Mouse (Mus musculus) MN1 (cell line): ENCODE data around the gene Hadh.

Experiments used
- DNase-seq: peaks from one replicate; pipeline ENCODE4 v3.0.0-alpha.2; 2016; ENCODE audit warnings: low spot score

Gene Hadh

GRCm38 (mm10) chr3:131270381-131270780 lies 1.5 kb downstream of the Hadh start:
- DNase-seq: no peak

GRCm38 (mm10) chr3:131266366-131267050 lies 5.4 kb downstream of the Hadh start:
- no peak for DNase-seq

DNA sequence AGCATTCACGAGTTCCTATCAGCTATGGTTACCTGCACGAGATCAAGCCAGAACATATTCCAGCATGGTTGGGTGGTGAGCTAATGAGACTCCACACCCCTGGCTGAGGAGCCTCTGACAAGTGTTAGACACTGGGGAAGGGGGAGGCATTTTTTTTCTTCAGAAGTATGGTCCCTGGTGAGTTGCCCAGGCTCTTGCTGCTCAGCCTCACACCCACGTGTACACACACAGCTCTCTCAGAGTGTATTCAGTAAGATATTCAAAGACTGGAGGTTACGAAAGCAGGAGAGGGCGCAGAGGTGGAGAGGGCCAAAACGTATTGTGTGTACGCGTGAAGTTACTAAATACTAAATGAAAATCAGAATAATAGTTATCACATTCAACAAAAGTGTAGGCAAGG lies 6.4 kb downstream of the Hadh start:
- DNase-seq: no peak

DNA sequence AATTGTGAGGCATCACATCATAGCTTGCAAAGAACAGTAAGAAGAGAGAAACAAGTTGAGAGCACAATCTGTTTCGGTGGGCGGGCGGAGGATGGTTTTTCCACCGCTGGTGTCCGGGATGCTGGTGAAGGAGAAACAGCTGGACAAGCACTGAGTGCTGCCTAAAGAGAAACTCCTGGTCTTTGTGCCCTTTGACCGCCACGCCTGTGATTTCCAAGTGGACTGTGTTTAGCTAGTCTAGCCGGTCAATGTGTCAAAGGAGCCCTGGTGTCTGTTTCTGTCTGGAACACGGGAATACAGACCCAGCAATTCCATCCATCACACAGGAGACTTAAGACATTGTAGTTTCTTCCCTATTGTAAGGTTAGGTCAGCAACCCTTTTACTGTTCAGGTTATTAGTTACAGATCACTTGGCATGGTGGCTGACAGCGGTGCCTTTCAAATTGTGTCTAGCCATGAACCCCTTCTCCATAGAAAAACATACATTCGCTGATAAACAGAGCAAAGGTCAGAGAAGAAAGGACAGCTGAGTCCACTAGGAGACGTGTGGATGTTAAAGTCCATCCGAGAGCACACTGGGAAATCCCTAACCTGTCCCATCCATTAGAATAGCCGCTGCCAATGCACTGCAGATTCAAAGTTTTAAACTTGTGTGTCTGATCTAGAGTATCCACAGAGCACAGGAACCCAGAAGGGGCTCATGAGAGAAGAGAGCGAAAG lies 8.0 kb downstream of the Hadh start:
- no peak for DNase-seq

- no peak for DNase-seq
These were observed 11.5 kb downstream of the Hadh start for GRCm38 (mm10) chr3:131260418-131260817.

GRCm38 (mm10) chr3:131259392-131259965 lies 12.4 kb downstream of the Hadh start:
- no peak for DNase-seq

DNA sequence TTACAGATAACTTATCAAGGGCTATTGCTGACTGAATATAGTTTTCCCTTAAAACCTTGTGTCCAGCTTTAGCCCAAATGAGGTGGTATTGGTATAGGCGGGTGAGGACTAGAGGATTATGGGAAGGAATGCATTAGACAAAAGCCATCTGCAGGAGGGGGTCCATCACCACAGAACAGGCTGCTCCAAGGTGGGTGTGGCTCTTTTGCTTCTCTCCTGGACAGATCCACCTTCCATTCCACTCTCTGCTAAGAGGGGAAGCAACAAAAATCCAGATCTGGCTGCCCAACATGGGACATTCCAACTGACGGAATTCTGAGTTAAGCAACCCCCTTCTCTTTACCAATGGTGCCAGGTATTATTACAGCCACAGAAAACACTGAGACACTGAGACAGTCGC lies 13.0 kb downstream of the Hadh start:
- no peak for DNase-seq

DNA sequence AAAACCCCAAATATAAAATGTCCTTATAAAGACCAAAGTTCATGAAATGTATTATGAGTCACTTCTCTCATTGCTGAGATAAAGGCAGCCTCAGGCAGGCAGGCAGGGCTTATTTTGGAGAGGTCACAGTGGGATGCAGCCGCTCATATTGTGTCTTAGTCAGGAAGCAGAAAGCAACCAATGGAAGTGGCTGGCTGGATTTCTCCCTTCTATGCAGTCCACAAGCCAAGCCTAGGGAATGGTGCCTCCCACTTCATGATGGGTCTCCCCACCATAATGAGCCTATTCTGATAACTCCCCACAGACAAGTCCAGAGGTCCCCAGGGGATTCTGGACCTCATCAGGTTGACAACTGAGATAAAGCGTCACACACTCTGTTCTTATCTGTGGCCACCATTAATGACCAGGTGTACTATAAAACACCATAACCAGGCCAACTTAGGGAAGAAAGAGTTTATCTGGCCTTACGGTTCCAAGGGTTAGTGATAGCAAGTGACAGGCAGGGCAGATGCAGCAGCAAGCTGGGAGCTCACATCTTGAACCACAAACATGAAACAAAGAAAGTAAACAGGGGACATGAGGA lies 16.4 kb downstream of the Hadh start:
- no peak for DNase-seq

GRCm38 (mm10) chr3:131254991-131255390 lies 16.9 kb downstream of the Hadh start:
- no peak for DNase-seq

DNA sequence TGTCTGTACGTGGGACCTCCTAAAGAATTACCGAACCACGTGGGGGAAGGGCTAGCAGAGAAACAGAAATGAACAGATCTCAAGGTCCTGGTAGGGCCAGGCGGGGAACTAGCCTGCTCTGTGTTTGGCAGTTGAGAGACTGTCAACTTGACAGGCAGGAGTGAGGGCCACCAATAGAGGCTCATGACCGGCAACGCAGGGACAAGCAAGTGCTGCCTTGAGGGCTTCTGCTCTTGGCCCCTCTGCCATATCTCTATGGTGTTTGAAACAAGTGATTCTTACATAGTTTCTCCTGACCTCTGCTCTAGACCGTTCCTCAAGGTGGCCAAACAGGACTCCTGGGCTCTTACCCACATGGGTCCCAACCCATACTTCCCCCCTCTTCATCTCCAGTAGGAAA lies 20.3 kb downstream of the Hadh start:
- no peak for DNase-seq

DNA sequence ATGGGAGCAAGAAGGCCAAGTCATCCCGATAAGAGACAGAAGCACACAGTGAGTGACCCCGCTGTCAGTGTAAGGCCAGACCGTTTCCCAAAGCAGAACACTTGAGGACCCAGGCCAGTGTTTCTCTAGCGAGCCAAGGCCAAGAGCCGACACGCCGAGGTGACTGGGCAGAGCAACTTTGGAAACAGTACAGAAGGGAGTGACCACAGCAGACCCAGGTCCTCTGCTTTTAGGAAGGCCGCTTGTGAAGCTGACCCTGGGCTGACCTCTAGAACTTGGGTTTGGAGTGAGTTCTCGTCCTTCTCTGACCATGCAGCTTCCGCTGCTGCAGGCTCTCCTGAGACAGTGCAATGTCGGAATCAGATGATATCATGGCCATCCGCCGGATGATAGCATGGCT lies 20.9 kb downstream of the Hadh start:
- no peak for DNase-seq

DNA sequence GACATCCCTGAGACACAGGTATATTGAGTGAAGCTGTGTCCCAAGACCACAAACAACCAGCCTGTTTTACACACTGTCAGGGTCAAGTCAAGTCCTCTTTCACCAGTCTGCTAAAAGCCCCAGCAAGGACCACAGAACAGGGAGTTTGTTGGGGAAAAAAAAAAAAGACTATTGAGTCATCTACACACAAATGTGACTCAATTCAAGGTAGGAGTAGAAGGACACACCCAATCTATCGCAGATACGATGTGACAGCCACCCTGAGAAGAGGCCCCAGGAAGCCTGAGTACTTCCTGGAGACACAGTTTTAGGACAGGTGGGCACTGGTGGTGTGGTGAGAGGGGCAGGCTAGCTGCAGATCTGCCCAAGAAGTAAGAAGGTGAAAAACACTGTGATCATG lies 21.6 kb downstream of the Hadh start:
- DNase-seq: no peak

DNA sequence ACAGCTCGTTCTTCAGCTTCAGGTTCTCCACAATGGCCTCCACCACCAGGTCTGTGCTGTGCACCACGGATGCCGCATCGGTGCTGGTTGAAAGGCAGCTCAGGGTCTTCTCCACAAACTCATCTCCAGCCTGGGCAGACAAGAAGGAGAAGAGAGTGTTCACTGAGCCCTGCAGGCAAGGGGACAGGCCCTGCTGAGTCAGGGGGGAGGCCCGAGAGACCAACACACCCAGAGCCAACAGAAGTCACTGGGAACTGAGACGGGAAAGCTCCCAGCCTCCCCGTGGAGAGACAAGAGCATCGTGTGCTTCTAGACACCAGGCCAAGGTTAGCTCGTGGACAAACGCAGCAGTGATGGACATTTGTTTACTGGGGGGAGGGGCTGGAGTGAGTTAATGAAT lies 23.5 kb downstream of the Hadh start:
- DNase-seq: no peak

GRCm38 (mm10) chr3:131247851-131248250 lies 24.1 kb downstream of the Hadh start:
- no peak for DNase-seq

- DNase-seq: no peak
These were observed 24.5 kb downstream of the Hadh start for GRCm38 (mm10) chr3:131247447-131247846.

- DNase-seq: no peak
These were observed 25.3 kb downstream of the Hadh start for GRCm38 (mm10) chr3:131246579-131247046.

DNA sequence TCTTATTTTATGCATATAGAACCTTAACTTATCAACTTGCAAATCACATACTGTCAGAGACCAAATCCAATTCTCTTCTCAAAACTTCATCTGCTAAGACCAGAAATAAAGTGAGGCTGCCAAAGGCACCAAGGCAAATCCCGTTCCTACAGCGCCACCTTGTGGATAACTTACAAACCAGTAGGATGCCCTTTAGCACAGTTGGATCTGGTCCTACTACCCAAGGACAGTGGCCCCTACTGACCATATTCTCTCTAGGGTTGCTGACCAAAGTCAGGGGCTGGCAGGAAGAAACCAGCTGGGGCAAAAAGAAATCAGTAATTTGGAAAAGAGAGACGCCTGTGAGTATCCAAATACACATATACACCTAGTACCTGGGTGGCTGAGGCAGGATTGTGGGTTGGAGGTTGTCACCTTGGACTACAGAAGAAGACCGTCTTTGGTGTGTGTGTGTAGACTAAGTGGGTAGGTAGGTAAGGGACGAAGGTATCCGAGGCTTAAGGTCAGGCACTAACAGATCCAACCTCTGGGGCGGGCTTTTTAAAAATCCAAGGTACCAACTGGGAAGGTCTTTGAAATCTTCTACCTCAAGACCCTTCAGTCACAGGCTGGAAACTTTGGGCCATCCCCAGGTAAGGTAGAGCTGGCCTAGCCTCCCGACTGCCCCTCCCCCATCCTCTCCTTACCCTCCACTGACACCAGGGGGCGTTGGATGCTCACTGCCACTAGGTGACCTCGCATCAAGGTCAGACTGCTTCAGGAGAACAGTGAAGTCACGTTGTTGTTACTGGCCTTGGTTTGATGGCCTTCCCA lies 25.9 kb downstream of the Hadh start:
- DNase-seq: peak; percentile 72

GRCm38 (mm10) chr3:131237785-131238633 lies 33.9 kb downstream of the Hadh start:
- peak; percentile 82 for DNase-seq

DNA sequence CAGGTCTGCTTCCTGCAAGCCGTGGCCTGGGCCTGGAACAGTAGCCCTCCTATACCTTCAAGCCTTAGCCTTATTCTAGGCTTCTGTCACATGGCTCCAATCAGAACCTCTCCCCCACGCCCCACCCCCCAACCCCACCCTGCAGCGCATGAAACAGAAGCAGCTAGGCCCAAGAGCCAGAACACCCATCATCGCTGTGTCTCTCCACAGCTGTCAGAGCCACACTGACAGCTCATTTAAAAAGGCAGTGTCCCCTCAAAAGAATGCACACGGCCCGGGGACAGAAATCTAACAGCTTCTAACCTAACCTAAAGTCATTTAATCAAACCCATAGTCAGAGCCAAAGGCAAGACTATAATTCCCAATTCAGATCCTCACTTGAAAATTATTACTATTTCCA lies 34.8 kb downstream of the Hadh start:
- no peak for DNase-seq

- no peak for DNase-seq
These were observed 43.8 kb downstream of the Hadh start for GRCm38 (mm10) chr3:131228083-131228482.
